Mouse (Mus musculus) MEL (cell line): ENCODE results near the gene Sec22c. TPM values are rescaled to one million over a fixed set of nuclear protein-coding genes. Genes with fewer than 3 reads are reported as not detected.
A peak's percentile ranks its signal among the peaks of the same experiment; 100 is the strongest.

Experiments
- DNase-seq: peaks from one replicate; pipeline ENCODE4 v3.0.0; 2011; ENCODE audit warnings: low read depth, low spot score
- H3K27ac ChIP-seq: 2 replicates; pipeline ENCODE4 v1.5.1; 2012; ENCODE audit warnings: low read depth, mild to moderate bottlenecking, control low read depth, low read length, moderate library complexity; ENCODE audit not compliant: control insufficient read depth
- H3K27me3 ChIP-seq, 2 experiments: fragments of 150-350 bp in 1 of 2; sonication (generic) in 1 of 2; 2 replicates each; pipeline ENCODE4 v1.6.1; 2012; ENCODE audit warnings: low read length in 2 of 2, mild to moderate bottlenecking in 2 of 2, improper control_type of control experiment in 1 of 2, moderate library complexity in 1 of 2; ENCODE audit not compliant: insufficient read depth in 2 of 2, control insufficient read depth in 1 of 2
- H3K36me3 ChIP-seq, 2 experiments: 2 replicates each; pipeline ENCODE4 v1.6.1; 2012 to 2014; ENCODE audit warnings: low read length in 2 of 2, improper control_type of control experiment in 1 of 2, inconsistent platforms in 1 of 2, mild to moderate bottlenecking in 1 of 2; ENCODE audit not compliant: insufficient read depth in 2 of 2, control insufficient read depth in 1 of 2
- H3K4me1 ChIP-seq, 2 experiments: fragments of 150-350 bp in 1 of 2; sonication (generic) in 1 of 2; 2 replicates each; pipeline ENCODE4 v1.6.1; 2012; ENCODE audit warnings: low read length in 2 of 2, improper control_type of control experiment in 1 of 2, mild to moderate bottlenecking in 1 of 2; ENCODE audit not compliant: insufficient read depth in 2 of 2, control insufficient read depth in 1 of 2
- H3K4me3 ChIP-seq, 2 experiments: fragments of 150-350 bp in 1 of 2; sonication (generic) in 1 of 2; 2 replicates each; pipeline ENCODE4 v1.5.1; 2012; ENCODE audit warnings: low read depth in 2 of 2, low read length in 2 of 2, mild to moderate bottlenecking in 2 of 2, moderate library complexity in 2 of 2, control low read depth in 1 of 2, improper control_type of control experiment in 1 of 2; ENCODE audit not compliant: control insufficient read depth in 1 of 2, insufficient read depth in 1 of 2
- H3K79me2 ChIP-seq: 2 replicates; pipeline ENCODE4 v1.6.1; 2012; ENCODE audit warnings: mild to moderate bottlenecking, low read length, moderate library complexity; ENCODE audit not compliant: control insufficient read depth, poor library complexity, insufficient read depth
- H3K9ac ChIP-seq: 2 replicates; pipeline ENCODE4 v1.6.1; 2012; ENCODE audit warnings: low read depth, mild to moderate bottlenecking, control low read depth, low read length, moderate library complexity; ENCODE audit not compliant: control insufficient read depth, poor library complexity, severe bottlenecking
- H3K9me3 ChIP-seq: fragments of 150-350 bp; sonication (generic); replicated peaks from 2 replicates; pipeline ENCODE4 v1.6.1; 2012; ENCODE audit warnings: mild to moderate bottlenecking, low read length, improper control_type of control experiment, moderate library complexity; ENCODE audit not compliant: insufficient read depth
- CHD1 ChIP-seq: IDR thresholded peaks from 2 replicates; pipeline ENCODE4 v1.6.1; 2012; ENCODE audit warnings: low read depth, mild to moderate bottlenecking, inconsistent platforms, low read length, improper control_type of control experiment
- CTCF ChIP-seq, 3 experiments: IDR thresholded peaks in 2 of 3; conservative IDR thresholded peaks in 1 of 3; 2 replicates each; pipeline ENCODE4 v1.5.1; 2011 to 2012; ENCODE audit warnings: low read length in 3 of 3, low read depth in 2 of 3, mild to moderate bottlenecking in 2 of 3, improper control_type of control experiment in 1 of 3, inconsistent platforms in 1 of 3, mixed read lengths in 1 of 3, moderate library complexity in 1 of 3; ENCODE audit not compliant: control insufficient read depth in 1 of 3, insufficient read depth in 1 of 3, poor library complexity in 1 of 3, severe bottlenecking in 1 of 3
- E2F4 ChIP-seq: IDR thresholded peaks from 2 replicates; pipeline ENCODE4 v1.6.1; 2011; ENCODE audit warnings: low read depth, low read length, improper control_type of control experiment, borderline replicate concordance
- EP300 ChIP-seq, 2 experiments: IDR thresholded peaks; 2 replicates each; pipeline ENCODE4 v1.6.1; 2011; ENCODE audit warnings: improper control_type of control experiment in 2 of 2, low read length in 2 of 2, low read depth in 1 of 2, mild to moderate bottlenecking in 1 of 2
- ETS1 ChIP-seq: IDR thresholded peaks from 2 replicates; pipeline ENCODE4 v1.6.1; 2012; ENCODE audit warnings: low read depth, mild to moderate bottlenecking, inconsistent platforms, low read length, improper control_type of control experiment, moderate library complexity
- HCFC1 ChIP-seq: IDR thresholded peaks from 2 replicates; pipeline ENCODE4 v1.6.1; 2012; ENCODE audit warnings: low read depth, mild to moderate bottlenecking, inconsistent platforms, low read length, improper control_type of control experiment, moderate library complexity
- JUND ChIP-seq: IDR thresholded peaks from 2 replicates; pipeline ENCODE4 v1.6.1; 2011; ENCODE audit warnings: low read depth, mild to moderate bottlenecking, improper control_type of control experiment, low read length
- KAT2A ChIP-seq: conservative IDR thresholded peaks from 2 replicates; pipeline ENCODE4 v1.6.1; 2012; ENCODE audit warnings: low read depth, low read length, improper control_type of control experiment, inconsistent platforms
- MAFK ChIP-seq: IDR thresholded peaks from 2 replicates; pipeline ENCODE4 v1.6.1; 2011; ENCODE audit warnings: low read depth, mild to moderate bottlenecking, low read length, improper control_type of control experiment, borderline replicate concordance
- MAZ ChIP-seq: IDR thresholded peaks from 2 replicates; pipeline ENCODE4 v1.6.1; 2012; ENCODE audit warnings: low read depth, mild to moderate bottlenecking, inconsistent platforms, low read length, improper control_type of control experiment
- MXI1 ChIP-seq: IDR thresholded peaks from 2 replicates; pipeline ENCODE4 v1.6.1; 2011; ENCODE audit warnings: mild to moderate bottlenecking, low read depth, low read length, improper control_type of control experiment
- MYB ChIP-seq: IDR thresholded peaks from 2 replicates; pipeline ENCODE4 v1.6.1; 2011; ENCODE audit warnings: mild to moderate bottlenecking, low read depth, low read length, improper control_type of control experiment
- MYC ChIP-seq: IDR thresholded peaks from 2 replicates; pipeline ENCODE4 v1.6.1; 2011; ENCODE audit warnings: low read depth, mild to moderate bottlenecking, low read length, improper control_type of control experiment, moderate library complexity
- NRF1 ChIP-seq: IDR thresholded peaks from 2 replicates; pipeline ENCODE4 v1.6.1; 2014; ENCODE audit warnings: low read depth, mild to moderate bottlenecking, inconsistent platforms, low read length, improper control_type of control experiment, moderate library complexity; ENCODE audit not compliant: poor library complexity, insufficient read depth, severe bottlenecking
- POLR2A ChIP-seq, 2 experiments: IDR thresholded peaks; 2 replicates each; pipeline ENCODE4 v1.6.1; 2011 to 2012; ENCODE audit warnings: low read length in 2 of 2, mild to moderate bottlenecking in 2 of 2, control low read depth in 1 of 2, improper control_type of control experiment in 1 of 2, low read depth in 1 of 2, moderate library complexity in 1 of 2; ENCODE audit not compliant: control insufficient read depth in 1 of 2, insufficient read depth in 1 of 2, poor library complexity in 1 of 2
- RAD21 ChIP-seq: IDR thresholded peaks from 2 replicates; pipeline ENCODE4 v1.6.1; 2011; ENCODE audit warnings: mild to moderate bottlenecking, low read depth, low read length, improper control_type of control experiment
- UBTF ChIP-seq: IDR thresholded peaks from 2 replicates; pipeline ENCODE4 v1.6.1; 2012; ENCODE audit warnings: low read depth, mild to moderate bottlenecking, inconsistent platforms, low read length, improper control_type of control experiment, moderate library complexity, borderline replicate concordance; ENCODE audit not compliant: insufficient read depth
- USF1 ChIP-seq: IDR thresholded peaks from 2 replicates; pipeline ENCODE4 v1.6.1; 2014; ENCODE audit warnings: low read depth, mild to moderate bottlenecking, inconsistent platforms, low read length, improper control_type of control experiment, moderate library complexity
- USF2 ChIP-seq, 2 experiments: IDR thresholded peaks; 2 replicates each; pipeline ENCODE4 v1.6.1; 2011 to 2012; ENCODE audit warnings: improper control_type of control experiment in 2 of 2, low read length in 2 of 2, borderline replicate concordance in 1 of 2, inconsistent platforms in 1 of 2, low read depth in 1 of 2, mild to moderate bottlenecking in 1 of 2; ENCODE audit not compliant: insufficient read depth in 1 of 2
- ZC3H11A ChIP-seq: IDR thresholded peaks from 2 replicates; pipeline ENCODE4 v1.6.1; 2012; ENCODE audit warnings: low read depth, mild to moderate bottlenecking, inconsistent platforms, low read length, improper control_type of control experiment
- ZKSCAN1 ChIP-seq: IDR thresholded peaks from 2 replicates; pipeline ENCODE4 v1.6.1; 2012; ENCODE audit warnings: low read depth, mild to moderate bottlenecking, inconsistent platforms, low read length, improper control_type of control experiment, moderate library complexity
- ZNF384 ChIP-seq: IDR thresholded peaks from 2 replicates; pipeline ENCODE4 v1.6.1; 2012; ENCODE audit warnings: low read depth, mild to moderate bottlenecking, inconsistent platforms, low read length, improper control_type of control experiment
- polyA plus RNA-seq, 2 experiments: library from polyadenylated mRNA; stranded (reverse) in 1 of 2; unstranded in 1 of 2; fragments of >175 nt in 1 of 2; fragments of >200 nt in 1 of 2; gene quantifications; 2 replicates each; pipeline versions ENCODE4 v1.2.1 to v1.2.4; 2012; ENCODE audit warnings: low replicate concordance in 2 of 2, low read depth in 1 of 2; ENCODE audit not compliant: insufficient read length in 2 of 2, insufficient read depth in 1 of 2, missing spikeins in 1 of 2
- total RNA-seq: library from RNA; depleted of rRNA; stranded (reverse); fragments of 300-350 nt; gene quantifications from 2 replicates; pipeline ENCODE4 v1.2.3, GENCODE M21; 2012

The Sec22c gene
- total and polyA plus RNA-seq, 3 experiments: 5.9 to 10.9 TPM; not detected in 1

DNA sequence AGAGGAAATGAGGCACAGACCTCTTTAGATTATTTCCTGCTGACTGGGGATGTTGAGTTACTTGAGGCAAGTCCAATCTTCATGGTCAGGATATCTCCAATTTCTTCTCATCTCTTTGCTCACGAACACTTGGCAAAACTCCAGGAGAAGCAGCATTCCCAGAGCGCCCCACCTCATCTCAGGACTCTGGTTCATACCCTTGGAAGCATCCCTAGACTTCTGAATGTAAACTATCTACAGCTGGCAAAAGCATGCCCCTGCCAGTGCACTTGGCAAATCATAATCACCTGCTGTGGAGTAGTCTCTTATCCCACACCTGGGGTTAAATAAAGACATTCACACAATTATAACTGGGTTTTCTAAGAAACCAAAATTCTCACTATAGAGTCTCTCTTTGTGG lies 11.8 kb upstream of the Sec22c start:
- H3K4me3 ChIP-seq: no peak overlapping the region
- H3K9me3 ChIP-seq: no peaks in the 10 kb centered on the region
- no peak overlapping the region for H3K9ac ChIP-seq
- no peak for TF ChIP-seq MAZ
- no peak for TF ChIP-seq USF1
- no peak for TF ChIP-seq MXI1
- no peak for TF ChIP-seq KAT2A
- no peak for TF ChIP-seq MYB
- TF ChIP-seq EP300 (IDR thresholded peaks at IDR 0.05; ENCODE audit: low read depth in 1 of 2, low read length in 2 of 2): no peak
- TF ChIP-seq ZC3H11A: no peak
- TF ChIP-seq HCFC1: no peak
- no peak for TF ChIP-seq POLR2A (IDR thresholded peaks at IDR 0.05; ENCODE audit: control insufficient read depth in 1 of 2, insufficient read depth in 1 of 2, low read depth in 1 of 2, low read length in 2 of 2, poor library complexity in 1 of 2)
- no peak for TF ChIP-seq NRF1
- no peak for TF ChIP-seq ZNF384
- TF ChIP-seq UBTF: no peak
- TF ChIP-seq USF2 (IDR thresholded peaks at IDR 0.05; ENCODE audit: borderline replicate concordance in 1 of 2, insufficient read depth in 1 of 2, low read depth in 1 of 2, low read length in 2 of 2): no peak
- no peak for TF ChIP-seq JUND
- TF ChIP-seq MAFK: no peak
- TF ChIP-seq RAD21: no peak
- no peak for TF ChIP-seq E2F4
- no peak for TF ChIP-seq CHD1
- no peak for TF ChIP-seq MYC
- H3K36me3 ChIP-seq: peaks cover 4 to 15% of the 10 kb centered on the region in 2 experiments
- H3K4me1 ChIP-seq: peaks cover 4 to 9% of the 10 kb centered on the region in 2 experiments; a peak in 3 of 4 replicates
- no peaks in the 10 kb centered on the region for H3K27me3 ChIP-seq
- peaks cover 27% of the 10 kb centered on the region for H3K79me2 ChIP-seq
- no peak overlapping the region for H3K27ac ChIP-seq
- no peak for DNase-seq

DNA sequence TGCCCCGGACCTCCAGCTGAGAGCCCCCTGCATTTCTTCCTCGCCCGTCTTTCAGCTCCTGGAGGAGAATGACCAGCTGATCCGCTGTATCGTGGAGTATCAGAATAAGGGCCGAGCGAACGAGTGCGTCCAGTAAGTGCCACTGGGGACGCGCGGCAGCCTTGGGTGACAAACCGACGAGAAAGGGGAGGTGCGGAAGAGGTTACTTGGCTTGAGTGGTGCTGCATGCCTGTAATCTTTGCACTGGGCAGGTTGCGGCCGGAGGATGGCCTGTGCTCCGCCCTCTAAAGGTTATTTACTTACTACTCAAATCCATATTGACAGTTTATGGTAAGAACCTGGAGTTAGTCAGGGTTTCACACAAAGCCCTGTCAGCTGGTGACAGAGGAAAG lies 5.3 kb upstream of the Sec22c start:
- peaks cover 17% of the 10 kb centered on the region for H3K79me2 ChIP-seq
- peak; percentile 66 for DNase-seq
- H3K9ac ChIP-seq: peak overlapping the region; percentile 94
- peaks cover 15 to 39% of the 10 kb centered on the region in 2 experiments for H3K4me1 ChIP-seq
- H3K4me3 ChIP-seq: peak overlapping the region; percentile 91 to 98
- TF ChIP-seq E2F4 (no peak), RAD21 (no peak), MYB (no peak), KAT2A (no peak), CTCF (IDR thresholded peaks at IDR 0.05 in 2 of 3, conservative IDR thresholded peaks at IDR 0.05 in 1 of 3; ENCODE audit: control insufficient read depth in 1 of 3, insufficient read depth in 1 of 3, low read depth in 2 of 3, low read length in 3 of 3, poor library complexity in 1 of 3, severe bottlenecking in 1 of 3) (no peak), ZC3H11A (no peak), MYC (no peak), ETS1 (no peak), ZNF384 (no peak), ZKSCAN1 (no peak), EP300 (IDR thresholded peaks at IDR 0.05; ENCODE audit: low read depth in 1 of 2, low read length in 2 of 2) (no peak), NRF1 (no peak)
- TF ChIP-seq, all 39 proteins: peak for 0
- peaks cover 1 to 29% of the 10 kb centered on the region in 2 experiments; a peak in 3 of 4 replicates for H3K36me3 ChIP-seq
- H3K27ac ChIP-seq: peak overlapping the region; percentile 54
- no peaks in the 10 kb centered on the region for H3K9me3 ChIP-seq
- H3K27me3 ChIP-seq: no peaks in the 10 kb centered on the region
